Mouse (Mus musculus) right cerebral cortex, postnatal 10 days (tissue): ENCODE measurements at regions not wholly inside any gene's neighbourhood (a gene's known extent, or its start where the extent isn't known, plus 50 kb on each side); places are given as distances from the start of the nearest gene placed in this dataset.

Experiments used
- DNase-seq, 2 experiments: peaks; one replicate each; pipeline ENCODE4 v3.0.0; 2021; ENCODE audit warnings: low spot score in 2 of 2

DNA sequence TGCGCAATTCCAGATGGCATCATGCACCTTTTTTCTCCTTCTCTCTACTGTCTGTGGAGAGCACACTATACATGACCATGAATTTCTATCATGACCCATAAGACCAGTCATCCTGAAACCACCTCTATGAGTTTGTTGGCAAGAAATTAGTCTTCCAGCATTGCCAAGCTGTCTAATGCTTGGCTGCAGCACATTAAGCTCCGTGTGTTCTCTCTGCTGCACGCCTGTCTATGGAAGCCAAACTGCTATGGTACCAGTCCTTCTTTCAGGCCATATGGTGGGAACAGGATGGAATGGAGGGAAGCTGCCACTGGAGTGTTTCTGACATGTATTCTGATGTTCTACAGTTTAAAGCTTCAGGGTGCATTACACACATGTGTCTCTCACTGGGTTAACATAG lies 121.0 kb upstream of the Cblb start:
- peak in 1 of 2 experiments; percentile 30 for DNase-seq

DNA sequence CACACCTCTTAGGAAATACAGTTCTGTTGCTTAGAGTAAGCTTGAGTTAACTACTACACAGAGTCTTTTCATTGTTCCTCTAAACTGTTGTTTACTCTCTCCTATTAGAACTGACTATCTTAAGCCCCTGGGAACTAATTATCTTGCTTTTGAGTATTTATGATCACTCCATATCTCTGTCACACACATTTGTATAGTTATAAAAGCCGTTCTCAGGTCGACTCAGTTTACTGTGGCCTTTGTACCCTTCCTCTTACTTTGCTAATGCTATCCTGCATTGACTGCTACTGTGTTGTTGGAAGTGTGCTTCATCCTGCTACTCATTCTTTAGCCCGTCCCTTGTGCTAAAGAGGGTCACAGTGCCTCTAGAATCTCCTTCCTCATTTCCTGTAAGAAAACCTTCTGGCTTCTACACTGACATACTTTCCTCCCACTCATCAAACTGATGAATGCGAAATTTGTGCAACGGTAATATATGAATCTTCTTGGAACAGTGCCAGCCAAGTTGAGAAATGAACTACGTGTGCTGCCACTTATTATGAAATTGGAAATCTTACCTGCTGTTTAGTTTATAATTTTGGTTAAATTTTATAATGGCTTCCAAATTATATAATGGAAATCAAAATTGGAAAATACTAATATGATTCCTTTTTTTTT lies 119.8 kb upstream of the Cblb start:
- DNase-seq, result no peak

DNA sequence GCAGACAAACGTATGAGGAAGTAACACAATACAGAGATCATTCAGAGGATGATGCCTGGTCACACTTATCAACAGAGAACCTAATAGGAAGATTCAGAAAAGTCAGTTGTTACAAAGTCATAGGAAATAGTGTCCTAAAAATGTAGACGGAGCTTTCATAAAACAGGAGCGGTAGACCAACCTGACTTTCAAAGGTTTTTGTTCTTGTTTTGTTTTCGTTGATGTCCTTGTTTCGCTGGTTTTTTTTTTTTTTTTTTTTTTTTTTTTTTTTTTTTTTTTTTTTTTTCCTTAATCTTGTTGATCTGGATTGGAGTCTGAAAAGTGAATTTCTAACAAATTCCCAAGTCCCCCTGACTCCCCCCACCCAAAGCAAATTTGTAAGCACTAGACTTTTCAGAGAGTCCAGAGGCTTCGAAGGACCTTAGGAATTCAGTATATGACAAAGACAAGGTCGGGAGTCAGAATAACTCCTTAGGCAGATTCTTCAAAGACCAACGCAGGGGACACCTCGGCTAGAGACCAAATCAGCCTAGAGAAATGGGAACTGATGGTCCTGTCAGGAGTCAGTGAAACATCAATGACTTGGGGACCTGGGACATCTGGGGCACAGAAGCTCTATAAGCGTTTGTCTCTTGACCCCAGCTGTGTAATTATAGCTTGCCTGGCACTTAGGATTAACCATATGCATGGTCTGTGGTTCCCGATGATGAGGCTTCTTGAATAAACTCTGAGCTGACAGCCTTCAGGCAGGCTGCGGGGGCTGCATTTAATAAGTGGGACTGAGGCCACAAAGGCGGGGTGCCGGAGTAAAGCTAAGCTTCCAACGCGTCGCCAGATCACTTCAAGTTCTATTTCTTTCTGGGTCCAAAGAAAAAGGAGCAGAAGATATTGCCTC lies 115.7 kb upstream of the Cblb start:
- no peak for DNase-seq

- DNase-seq, result no peak
Observed at GRCm38 (mm10) chr16:51915929-51916308, 115.1 kb upstream of the Cblb start.

DNA sequence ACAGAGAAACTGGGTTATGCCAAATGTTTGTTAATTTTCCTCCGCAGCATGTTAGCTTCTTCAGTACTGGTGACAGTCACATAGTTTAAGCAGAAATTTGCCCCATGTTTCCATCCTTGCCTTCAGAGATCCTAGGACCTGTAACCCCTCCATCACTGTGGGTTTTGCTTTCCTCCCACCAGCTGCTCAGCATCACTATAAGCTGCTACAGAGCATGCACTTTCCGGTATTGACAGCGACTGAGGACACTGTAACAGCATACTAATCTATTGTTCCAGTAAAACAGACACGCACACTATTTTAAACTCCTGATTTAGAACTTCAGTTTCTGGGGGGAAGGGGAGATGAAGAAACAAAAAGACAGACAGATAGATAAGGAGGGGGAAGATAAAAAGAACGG lies 114.7 kb upstream of the Cblb start:
- no peak for DNase-seq

GRCm38 (mm10) chr16:51916820-51917219 lies 114.2 kb upstream of the Cblb start:
- DNase-seq, result peak; percentile 26 to 40

DNA sequence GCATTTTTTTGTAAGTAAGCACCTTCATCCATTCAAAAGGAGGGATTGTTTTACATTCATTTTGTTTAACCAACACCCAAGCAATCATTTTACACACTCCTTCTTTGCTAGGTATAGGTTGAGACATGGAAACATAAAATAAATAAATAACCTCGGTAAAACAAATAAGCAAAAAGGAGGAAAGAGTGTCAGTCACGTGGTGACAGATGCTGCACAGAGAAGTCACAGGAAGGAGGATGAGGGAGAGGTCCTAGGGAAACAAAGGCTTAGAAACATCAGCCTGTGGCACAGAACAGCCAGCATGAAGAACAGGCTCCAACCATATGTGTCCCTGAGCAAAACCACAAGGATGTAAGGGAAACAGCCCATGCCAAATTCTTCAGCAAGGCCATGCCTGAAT lies 113.5 kb upstream of the Cblb start:
- DNase-seq, result no peak

- no peak for DNase-seq
Observed at GRCm38 (mm10) chr16:51921025-51921424, 110.0 kb upstream of the Cblb start.

- DNase-seq, result no peak
Observed at GRCm38 (mm10) chr16:51922589-51922988, 108.4 kb upstream of the Cblb start.

DNA sequence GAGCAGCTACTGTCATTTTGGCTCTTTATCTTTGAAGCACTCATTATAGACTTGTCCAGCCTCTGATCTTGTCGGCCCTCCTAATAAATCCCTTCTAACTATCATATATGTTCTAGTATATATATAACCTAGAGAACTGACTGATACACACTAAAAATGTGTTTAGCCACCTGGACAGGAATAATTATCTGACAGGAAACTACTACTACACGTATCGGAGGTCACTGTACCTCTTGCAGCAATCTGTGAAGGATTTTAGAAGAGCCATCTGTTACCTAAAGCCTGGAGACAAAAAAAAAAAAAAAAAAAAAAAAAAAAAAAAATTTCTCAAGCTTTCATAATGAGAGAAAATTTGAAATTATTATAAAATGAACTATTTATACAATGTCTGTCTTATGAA lies 105.4 kb upstream of the Cblb start:
- no peak for DNase-seq

DNA sequence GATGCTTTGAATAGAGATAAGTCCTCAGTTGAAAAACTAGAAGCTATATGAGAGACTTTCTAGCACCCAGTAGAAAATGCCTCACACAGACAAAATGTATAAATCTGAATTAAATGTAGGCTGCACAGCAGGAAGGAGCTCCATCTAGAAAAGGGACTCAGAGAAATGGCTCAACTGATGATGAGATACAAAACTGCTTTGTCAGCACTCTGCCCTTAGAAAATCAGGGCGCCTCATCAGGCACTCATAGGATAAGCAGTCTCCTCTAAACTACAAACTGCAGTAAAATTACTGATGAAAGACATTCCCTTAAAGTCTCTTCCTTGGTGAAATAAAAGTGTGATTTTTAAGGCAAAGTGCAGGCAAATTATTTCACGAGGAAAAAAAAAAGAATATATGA lies 97.9 kb upstream of the Cblb start:
- peak in 1 of 2 experiments; percentile 14 for DNase-seq

GRCm38 (mm10) chr16:51933965-51934364 lies 97.1 kb upstream of the Cblb start:
- no peak for DNase-seq

GRCm38 (mm10) chr16:51937298-51937697 lies 93.7 kb upstream of the Cblb start:
- peak; percentile 77 to 82 for DNase-seq

- peak in 1 of 2 experiments; percentile 13 for DNase-seq
Observed at GRCm38 (mm10) chr16:51939061-51939460, 92.0 kb upstream of the Cblb start.

DNA sequence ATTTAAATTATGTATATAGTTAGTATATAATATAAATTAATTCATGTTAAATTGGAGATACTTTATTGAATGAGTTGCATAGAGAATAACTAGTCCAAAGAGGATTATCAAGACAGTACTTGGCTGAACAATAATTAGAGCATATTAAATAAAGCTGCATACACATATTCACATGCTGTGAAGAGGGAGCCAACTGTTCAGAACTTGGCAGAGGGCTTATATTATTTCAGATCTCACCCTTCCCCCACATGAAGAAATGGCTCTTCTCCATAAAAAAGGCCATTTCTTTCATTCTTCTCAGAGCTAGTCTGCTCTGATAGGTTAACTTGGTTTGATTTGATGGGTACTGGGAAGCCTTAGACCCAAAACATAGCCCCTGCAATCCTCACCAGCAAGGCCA lies 90.5 kb upstream of the Cblb start:
- DNase-seq, result no peak

DNA sequence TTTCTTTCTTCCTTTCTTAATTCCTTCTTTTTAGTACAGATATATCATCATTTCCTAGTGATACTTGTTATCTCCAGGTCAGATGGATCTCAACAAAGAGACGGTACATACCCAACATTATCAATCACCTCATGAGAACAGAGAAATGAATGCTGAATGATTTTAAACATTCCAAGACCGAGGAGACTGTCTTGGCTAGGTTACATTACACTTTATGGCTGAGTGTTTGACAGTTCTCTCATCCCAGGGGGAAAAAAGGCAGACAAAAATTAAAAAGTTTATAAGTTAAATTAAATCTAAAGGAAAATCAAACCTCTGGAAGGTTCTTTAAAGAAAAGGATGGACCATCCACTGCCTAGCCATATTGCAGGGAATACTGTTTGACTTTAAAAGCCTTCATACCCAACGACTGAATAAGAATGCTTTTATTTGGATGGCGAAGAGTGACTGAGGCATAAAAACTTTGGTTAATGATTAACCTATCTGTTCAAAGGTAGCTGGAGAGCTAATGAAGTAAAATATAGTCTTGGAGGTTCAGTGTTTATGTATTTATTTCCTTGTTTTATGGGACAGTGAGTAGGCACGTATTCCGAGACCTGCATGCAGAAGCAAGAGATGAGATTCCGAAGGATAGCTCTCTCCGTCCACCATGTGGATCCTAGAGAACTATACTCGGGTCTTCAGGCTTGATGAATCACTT lies 88.4 kb upstream of the Cblb start:
- DNase-seq, result no peak

DNA sequence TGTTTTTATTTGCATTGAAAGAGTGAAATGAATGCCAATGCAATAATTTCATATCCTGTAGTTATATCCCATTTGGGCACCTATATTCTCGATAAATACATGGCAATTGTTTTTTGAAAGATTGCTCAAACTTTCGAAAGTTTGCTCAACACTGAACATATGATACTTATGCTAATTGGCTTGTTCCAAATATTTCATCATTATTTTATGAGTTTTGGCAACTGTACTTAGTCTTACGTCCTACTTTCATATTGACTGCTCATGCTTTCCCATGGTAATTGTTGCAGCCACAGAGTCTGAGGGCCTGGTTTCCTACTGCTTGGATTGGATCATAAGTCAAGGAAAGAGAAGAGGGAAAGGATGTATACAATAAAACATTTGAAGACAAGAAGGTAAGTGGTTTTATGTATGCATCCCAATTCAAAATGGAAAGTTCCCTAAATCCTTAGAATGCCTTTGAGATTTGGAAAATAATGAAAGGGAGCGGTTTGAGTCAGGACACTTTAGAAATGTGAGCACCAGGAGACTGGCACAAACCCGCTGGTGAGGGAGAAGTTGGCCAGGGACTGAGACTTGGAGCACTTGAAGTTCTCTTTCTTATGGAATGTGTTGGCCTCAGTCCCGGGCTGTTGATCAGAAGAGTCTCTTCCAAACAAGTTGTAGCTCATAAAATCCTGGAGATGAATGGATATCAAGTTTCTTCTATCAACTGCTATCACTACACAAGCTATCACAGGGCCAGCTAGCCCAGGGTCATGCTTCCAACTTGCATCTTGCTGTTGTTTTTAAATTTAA lies 63.8 kb upstream of the Cblb start:
- DNase-seq, result no peak
